Mouse (Mus musculus): ENCODE data around the gene Rab15.
"Not testable (repeated sequence)": the region's sequence is repeated elsewhere in the genome, so short reads cannot be mapped to it uniquely, and the experiment has no call there.

Rab15 gene

GRCm38 (mm10) chr12:76818908-76819307 is 3.8 kb downstream of the Rab15 start:
- DNase-seq (ENCODE audit: low spot score) = no peak

GRCm38 (mm10) chr12:76818120-76818519 is 4.6 kb downstream of the Rab15 start:
- DNase-seq (ENCODE audit: low spot score) = peak; percentile 46

- DNase-seq (ENCODE audit: low spot score) = no peak
Observed at GRCm38 (mm10) chr12:76817176-76817575, 5.5 kb downstream of the Rab15 start.

- DNase-seq (ENCODE audit: low spot score) = no peak
Observed at GRCm38 (mm10) chr12:76816720-76817119, 6.0 kb downstream of the Rab15 start.

GRCm38 (mm10) chr12:76814120-76814519 is 8.6 kb downstream of the Rab15 start:
- DNase-seq (ENCODE audit: low spot score) = no peak

GRCm38 (mm10) chr12:76813543-76813942 is 9.2 kb downstream of the Rab15 start:
- no peak for DNase-seq (ENCODE audit: low spot score)

GRCm38 (mm10) chr12:76811006-76811405 is 11.7 kb downstream of the Rab15 start:
- DNase-seq (ENCODE audit: low spot score) = no peak

- DNase-seq (ENCODE audit: low spot score) = no peak
Observed at GRCm38 (mm10) chr12:76810491-76810890, 12.2 kb downstream of the Rab15 start.

GRCm38 (mm10) chr12:76807796-76808195 is 14.9 kb downstream of the Rab15 start:
- DNase-seq (ENCODE audit: low spot score) = no peak

GRCm38 (mm10) chr12:76805056-76805811 is 17.5 kb downstream of the Rab15 start:
- DNase-seq (ENCODE audit: low spot score) = no peak

GRCm38 (mm10) chr12:76803700-76804252 is 18.9 kb downstream of the Rab15 start:
- peak; percentile 79 for DNase-seq (ENCODE audit: low spot score)

GRCm38 (mm10) chr12:76803028-76803427 is 19.7 kb downstream of the Rab15 start:
- no peak for DNase-seq (ENCODE audit: low spot score)

GRCm38 (mm10) chr12:76798008-76798720 is 24.5 kb downstream of the Rab15 start:
- DNase-seq (ENCODE audit: low spot score) = no peak

GRCm38 (mm10) chr12:76796938-76797539 is 25.7 kb downstream of the Rab15 start:
- DNase-seq (ENCODE audit: low spot score) = no peak

- no peak for DNase-seq (ENCODE audit: low spot score)
Observed at GRCm38 (mm10) chr12:76795350-76795749, 27.4 kb downstream of the Rab15 start, which contains the start of gene Gpx2. Gene Gpx2 (minus strand): TSS chr12:76795554.

GRCm38 (mm10) chr12:76792540-76792939 is 30.2 kb downstream of the Rab15 start:
- DNase-seq (ENCODE audit: low spot score) = not testable (repeated sequence)

GRCm38 (mm10) chr12:76790446-76791084 is 32.1 kb downstream of the Rab15 start:
- DNase-seq (ENCODE audit: low spot score) = no peak

GRCm38 (mm10) chr12:76784056-76784619 is 38.6 kb downstream of the Rab15 start:
- DNase-seq (ENCODE audit: low spot score) = no peak

GRCm38 (mm10) chr12:76780639-76781468 is 41.9 kb downstream of the Rab15 start:
- DNase-seq (ENCODE audit: low spot score) = no peak

GRCm38 (mm10) chr12:76779951-76780350 is 42.8 kb downstream of the Rab15 start:
- no peak for DNase-seq (ENCODE audit: low spot score)
